Mouse (Mus musculus): ENCODE data around the gene Nqo1. TPM values are rescaled to one million over a fixed set of nuclear protein-coding genes. Genes with fewer than 3 reads are reported as not detected.

Nqo1 gene
- total and polyA plus RNA-seq, 3 experiments: 0.94 to 23.8 (median 1.9) TPM

DNA sequence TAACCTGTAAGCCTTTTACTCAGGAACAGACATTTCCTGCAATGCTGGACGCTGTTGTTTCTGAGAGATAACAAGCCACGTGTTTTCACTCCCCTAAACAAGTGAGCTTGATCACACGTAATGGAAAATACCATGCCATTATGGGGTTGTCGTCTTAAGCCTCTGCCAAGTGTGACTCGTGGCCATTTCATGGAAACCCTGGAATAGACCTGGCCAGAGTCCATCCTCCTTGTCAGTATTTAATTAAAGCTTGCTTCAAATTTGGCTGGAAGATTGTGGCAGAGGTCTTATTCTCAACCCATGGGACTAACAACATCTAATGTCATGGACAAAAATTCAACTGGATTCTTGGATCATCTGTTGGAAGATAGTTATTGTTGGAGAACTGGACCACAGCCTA is 16.8 kb downstream of the Nqo1 start:
- DNase-seq (ENCODE audit: extremely low read depth): no peak

DNA sequence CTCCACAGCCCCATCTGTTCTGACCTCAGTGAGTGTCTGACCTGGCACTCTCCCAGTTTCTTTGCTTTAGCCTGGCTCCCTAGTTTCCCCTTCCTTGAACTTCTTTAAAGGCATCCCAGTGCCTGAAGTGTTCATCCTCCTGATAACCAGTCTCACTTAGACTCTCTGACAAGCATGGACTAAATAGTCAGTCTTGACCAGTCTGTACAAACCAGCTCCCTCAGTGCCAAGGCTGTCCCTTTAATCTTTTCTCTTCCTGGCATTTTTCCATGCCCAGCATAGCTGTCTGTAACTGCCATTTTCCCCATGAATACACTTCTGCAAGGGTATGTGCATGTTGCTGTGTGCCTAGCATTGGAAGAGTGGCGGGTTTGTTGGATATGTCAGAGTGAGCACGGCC is 17.9 kb downstream of the Nqo1 start:
- Histone ChIP-seq H3K36me3 (replicated peaks in 1 of 2; ENCODE audit: control insufficient read depth in 1 of 2, insufficient read depth in 1 of 2, low read length in 1 of 2) (peaks cover 2 to 10% of the 10 kb centered on the region in 2 experiments), H3K27ac (ENCODE audit: insufficient read depth, low read depth) (no peak overlapping the region), H3K4me3 (replicated peaks in 1 of 3; ENCODE audit: low read depth in 2 of 3, low read length in 2 of 3, poor library complexity in 1 of 3) (no peak overlapping the region), H3K4me2 (ENCODE audit: insufficient read depth, low read depth, poor library complexity, severe bottlenecking) (no peak overlapping the region), H3K9me3 (replicated peaks; ENCODE audit: low read length) (no peaks in the 10 kb centered on the region), H3K9ac (ENCODE audit: insufficient read depth, low read depth) (no peak overlapping the region), H3K27me3 (replicated peaks) (no peaks in the 10 kb centered on the region), H3K79me2 (replicated peaks; ENCODE audit: control insufficient read depth, extremely low read depth, insufficient read depth, poor library complexity, severe bottlenecking) (no peaks in the 10 kb centered on the region), H3K4me1 (ENCODE audit: control insufficient read depth in 1 of 2, insufficient read depth in 2 of 2) (peaks cover 3 to 4% of the 10 kb centered on the region in 2 experiments; a peak in 1 of 4 replicates)
- DNase-seq (ENCODE audit: extremely low read depth): no peak
- TF ChIP-seq IRF4 (IDR thresholded peaks at IDR 0.05; ENCODE audit: low read depth, low read length): no peak
- TF ChIP-seq ETS1 (conservative IDR thresholded peaks at IDR 0.05; ENCODE audit: low read depth, low read length): no peak
- TF ChIP-seq ZKSCAN1 (IDR thresholded peaks at IDR 0.05; ENCODE audit: borderline replicate concordance, low read depth, low read length): no peak
- no peak for TF ChIP-seq PAX5 (IDR thresholded peaks at IDR 0.05; ENCODE audit: low read length)
- TF ChIP-seq RAD21 (IDR thresholded peaks at IDR 0.05; ENCODE audit: low read depth, low read length): no peak
- no peak for TF ChIP-seq TCF12 (IDR thresholded peaks at IDR 0.05; ENCODE audit: low read depth, low read length)
- no peak for TF ChIP-seq MAZ (IDR thresholded peaks at IDR 0.05; ENCODE audit: low read depth, low read length)
- no peak for TF ChIP-seq GABPA (IDR thresholded peaks at IDR 0.05; ENCODE audit: insufficient replicate concordance, low read depth, low read length)
- no peak for TF ChIP-seq POLR2A (IDR thresholded peaks at IDR 0.05; ENCODE audit: low read depth, low read length)
- dilution Hi-C loops (cut with MboI; ENCODE audit: extremely low pct_ligation_motif_present, extremely low pct_unique_long_range_greater_than_20kb, low sequenced_read_pairs): no loop called here
- in situ Hi-C loops (cut with MboI; ENCODE audit: low pct_ligation_motif_present, low pct_unique_long_range_greater_than_20kb, low sequenced_read_pairs): loop anchor here (5.0 kb wide), 1 partner anchor 192 kb away; no protein-coding TSS in a partner anchor

More for the DNA sequence above, 16.8 kb downstream of the Nqo1 start:
- no peak overlapping the region for H3K27ac ChIP-seq (ENCODE audit: insufficient read depth, low read depth)
- H3K27me3 ChIP-seq (replicated peaks): no peaks in the 10 kb centered on the region
- peaks cover 3 to 4% of the 10 kb centered on the region in 2 experiments; a peak in 1 of 4 replicates for H3K4me1 ChIP-seq (ENCODE audit: control insufficient read depth in 1 of 2, insufficient read depth in 2 of 2)
- in situ Hi-C loops (cut with MboI; ENCODE audit: low pct_ligation_motif_present, low pct_unique_long_range_greater_than_20kb, low sequenced_read_pairs): loop anchor here (5.0 kb wide), 1 partner anchor 191 kb away; no protein-coding TSS in a partner anchor
- H3K9ac ChIP-seq (ENCODE audit: insufficient read depth, low read depth): no peak overlapping the region
- peaks cover 0 to 7% of the 10 kb centered on the region in 2 experiments for H3K36me3 ChIP-seq (replicated peaks in 1 of 2; ENCODE audit: control insufficient read depth in 1 of 2, insufficient read depth in 1 of 2, low read length in 1 of 2)
- TF ChIP-seq KAT2A (IDR thresholded peaks at IDR 0.05; ENCODE audit: insufficient replicate concordance, low read length) (no peak), MEF2A (IDR thresholded peaks at IDR 0.05; ENCODE audit: borderline replicate concordance, low read depth, low read length) (no peak), POLR2A (IDR thresholded peaks at IDR 0.05; ENCODE audit: low read depth, low read length) (no peak), ZNF384 (IDR thresholded peaks at IDR 0.05; ENCODE audit: low read depth, low read length) (no peak), POLR2AphosphoS2 (IDR thresholded peaks at IDR 0.05; ENCODE audit: low read depth, low read length) (no peak), JUN (IDR thresholded peaks at IDR 0.05; ENCODE audit: insufficient read depth, low read depth, low read length) (no peak)
- no peaks in the 10 kb centered on the region for H3K79me2 ChIP-seq (replicated peaks; ENCODE audit: control insufficient read depth, extremely low read depth, insufficient read depth, poor library complexity, severe bottlenecking)
- H3K4me3 ChIP-seq (replicated peaks in 1 of 3; ENCODE audit: low read depth in 2 of 3, low read length in 2 of 3, poor library complexity in 1 of 3): no peak overlapping the region
- no peaks in the 10 kb centered on the region for H3K9me3 ChIP-seq (replicated peaks; ENCODE audit: low read length)
- dilution Hi-C loops (cut with MboI; ENCODE audit: extremely low pct_ligation_motif_present, extremely low pct_unique_long_range_greater_than_20kb, low sequenced_read_pairs): no loop called here
- no peak overlapping the region for H3K4me2 ChIP-seq (ENCODE audit: insufficient read depth, low read depth, poor library complexity, severe bottlenecking)

Data from CH12.LX (cell line).